Mouse (Mus musculus): Measurements from ENCODE around the gene B3galt4. TPM values are rescaled to one million over a fixed set of nuclear protein-coding genes. Genes with fewer than 3 reads are reported as not detected.
A peak's percentile ranks its signal among the peaks of the same experiment; 100 is the strongest.

The B3galt4 gene
- total RNA-seq, 2 experiments from 2014 or later, result 1.8 to 1.9 TPM

- DNase-seq, result no peak
These were observed 7.8 kb downstream of the B3galt4 start for GRCm38 (mm10) chr17:33943454-33943853.

DNA sequence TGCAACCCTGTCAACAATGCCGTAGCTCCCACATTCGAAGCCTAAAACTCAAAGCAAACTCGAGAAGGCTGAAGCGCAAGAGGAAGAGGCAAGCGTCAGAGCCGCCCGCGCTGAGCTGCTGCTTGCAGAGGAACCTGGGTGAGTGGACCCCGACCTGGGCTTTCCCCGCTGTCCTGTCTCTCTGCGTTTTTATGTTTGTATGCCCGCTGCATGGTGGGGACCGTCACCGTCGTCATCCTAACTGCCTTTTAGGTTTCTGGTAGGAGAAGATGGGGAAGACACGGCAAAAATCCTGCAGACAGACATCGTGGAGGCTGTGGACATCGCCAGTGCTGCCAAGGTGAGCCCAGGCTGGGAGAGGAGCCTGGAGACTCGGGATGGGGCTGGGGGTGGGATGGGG lies 9.9 kb downstream of the B3galt4 start:
- DNase-seq, result no peak

DNA sequence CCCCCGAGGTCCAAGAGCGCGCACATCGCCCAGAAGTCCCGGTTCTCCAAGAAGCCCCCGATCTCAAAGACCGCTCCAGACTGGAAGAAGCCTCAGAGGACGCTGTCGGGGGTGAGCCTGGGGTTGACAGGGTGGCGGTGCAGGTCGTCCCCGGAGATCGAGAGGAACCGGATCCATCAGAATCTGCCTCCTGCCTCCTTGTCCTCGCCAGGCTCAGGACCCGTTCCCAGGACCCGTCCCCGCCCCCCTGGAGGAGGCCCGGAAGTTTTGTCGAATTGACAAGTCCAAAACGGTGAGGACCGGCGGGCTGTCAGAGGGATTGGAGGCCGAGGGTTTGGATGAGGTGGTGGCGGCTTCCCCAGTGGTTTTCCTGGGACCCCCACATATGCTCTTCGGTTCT lies 10.3 kb downstream of the B3galt4 start:
- no peak for DNase-seq

- peak; percentile 73 for DNase-seq
These were observed 11.0 kb downstream of the B3galt4 start, which contains the start of the genes Pfdn6 and Wdr46 for GRCm38 (mm10) chr17:33940206-33940805. Pfdn6 (minus strand) TSS chr17:33940343. Wdr46 (plus strand) TSS chr17:33940660.

GRCm38 (mm10) chr17:33938783-33939182 lies 12.5 kb downstream of the B3galt4 start:
- DNase-seq, result no peak

DNA sequence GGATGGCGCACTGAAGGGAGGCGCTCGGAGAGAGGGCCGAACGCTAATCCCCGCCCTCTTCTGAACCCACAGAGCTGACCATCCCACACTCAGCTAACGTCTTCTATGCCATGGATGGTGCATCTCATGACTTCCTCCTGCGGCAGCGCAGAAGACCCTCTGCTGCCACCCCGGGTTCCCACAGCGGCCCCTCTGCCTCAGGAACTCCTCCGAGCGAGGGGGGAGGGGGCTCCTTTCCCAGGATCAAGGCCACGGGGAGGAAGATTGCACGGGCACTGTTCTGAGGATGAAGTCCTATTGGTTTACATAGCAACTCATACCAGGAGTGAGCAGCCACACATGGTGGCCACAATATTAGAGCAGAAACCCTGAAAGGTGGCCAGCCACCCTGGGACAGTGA lies 14.3 kb downstream of the B3galt4 start:
- DNase-seq, result no peak

- no peak for DNase-seq
These were observed 15.7 kb downstream of the B3galt4 start for GRCm38 (mm10) chr17:33935422-33936055.

DNA sequence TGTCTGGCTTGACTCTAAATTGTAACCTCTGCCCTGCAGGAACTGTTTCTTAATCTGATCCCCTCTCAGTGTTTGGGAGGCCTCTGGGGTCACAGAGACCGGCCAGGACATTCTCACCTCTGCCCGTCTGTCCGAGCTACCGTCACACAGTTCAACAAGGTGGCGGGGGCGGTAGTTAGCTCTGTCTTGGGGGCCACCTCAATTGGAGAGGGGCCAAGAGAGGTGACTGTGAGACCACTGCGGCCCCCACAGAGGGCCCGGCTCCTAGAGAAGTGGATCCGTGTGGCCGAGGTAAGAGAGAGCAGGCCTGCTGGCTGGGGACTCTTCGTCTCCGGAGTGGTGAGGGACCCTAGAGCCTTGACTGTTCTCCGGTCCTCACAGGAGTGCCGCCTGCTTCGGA lies 18.3 kb downstream of the B3galt4 start:
- no peak for DNase-seq

GRCm38 (mm10) chr17:33932448-33932847 lies 18.8 kb downstream of the B3galt4 start:
- no peak for DNase-seq

DNA sequence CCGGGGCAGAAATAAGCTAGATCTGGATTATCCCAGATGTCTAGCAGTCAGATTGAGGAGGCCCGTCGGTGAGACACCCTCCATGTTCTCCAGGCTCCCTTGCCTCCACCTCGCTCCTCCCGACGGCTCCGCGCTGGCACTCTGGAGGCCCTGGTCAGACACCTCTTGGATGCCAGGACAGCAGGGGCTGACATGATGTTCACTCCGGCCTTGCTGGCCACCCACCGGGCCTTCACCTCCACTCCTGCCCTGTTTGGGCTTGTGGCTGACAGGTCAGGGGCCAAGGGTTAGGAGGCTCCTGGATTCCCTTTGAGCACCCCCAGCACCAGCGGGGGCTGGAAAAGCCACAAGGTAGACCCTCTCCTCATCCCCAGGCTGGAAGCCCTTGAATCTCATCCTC lies 19.3 kb downstream of the B3galt4 start:
- DNase-seq, result no peak

DNA sequence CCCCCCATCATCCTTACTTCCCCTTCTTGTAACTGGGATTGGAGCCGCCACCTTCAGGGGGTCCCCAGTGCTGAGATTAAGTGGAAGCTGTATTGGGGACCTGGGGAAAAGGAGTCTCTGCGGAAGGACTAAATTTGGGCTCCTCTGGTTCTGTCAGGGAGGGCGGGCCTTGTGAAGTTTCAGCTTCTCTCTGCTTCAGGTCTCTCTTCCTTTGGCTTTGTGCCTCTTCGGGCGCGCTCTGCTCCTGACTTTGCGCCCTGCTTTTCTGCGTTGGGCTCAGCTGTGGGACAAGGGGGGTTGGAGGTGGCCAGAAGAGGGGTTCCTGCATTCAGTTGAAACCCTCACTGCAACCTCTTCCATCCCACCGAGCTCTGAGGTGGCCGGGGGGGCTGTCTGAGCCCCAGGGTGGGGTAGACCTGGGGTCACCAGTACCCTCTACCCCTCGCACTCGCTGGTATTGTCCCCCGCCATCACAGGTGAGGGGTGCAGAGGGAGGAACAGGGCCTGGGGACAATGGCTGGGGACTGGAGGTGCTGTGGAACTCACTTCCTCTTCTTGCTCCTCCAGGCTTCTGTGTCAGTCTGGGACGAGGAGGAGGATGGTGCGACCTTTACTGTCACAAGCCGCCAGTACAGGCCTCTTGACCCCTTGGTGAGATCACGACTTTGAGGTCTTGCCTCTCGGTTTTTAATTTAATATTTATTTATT lies 20.0 kb downstream of the B3galt4 start:
- DNase-seq, result no peak

DNA sequence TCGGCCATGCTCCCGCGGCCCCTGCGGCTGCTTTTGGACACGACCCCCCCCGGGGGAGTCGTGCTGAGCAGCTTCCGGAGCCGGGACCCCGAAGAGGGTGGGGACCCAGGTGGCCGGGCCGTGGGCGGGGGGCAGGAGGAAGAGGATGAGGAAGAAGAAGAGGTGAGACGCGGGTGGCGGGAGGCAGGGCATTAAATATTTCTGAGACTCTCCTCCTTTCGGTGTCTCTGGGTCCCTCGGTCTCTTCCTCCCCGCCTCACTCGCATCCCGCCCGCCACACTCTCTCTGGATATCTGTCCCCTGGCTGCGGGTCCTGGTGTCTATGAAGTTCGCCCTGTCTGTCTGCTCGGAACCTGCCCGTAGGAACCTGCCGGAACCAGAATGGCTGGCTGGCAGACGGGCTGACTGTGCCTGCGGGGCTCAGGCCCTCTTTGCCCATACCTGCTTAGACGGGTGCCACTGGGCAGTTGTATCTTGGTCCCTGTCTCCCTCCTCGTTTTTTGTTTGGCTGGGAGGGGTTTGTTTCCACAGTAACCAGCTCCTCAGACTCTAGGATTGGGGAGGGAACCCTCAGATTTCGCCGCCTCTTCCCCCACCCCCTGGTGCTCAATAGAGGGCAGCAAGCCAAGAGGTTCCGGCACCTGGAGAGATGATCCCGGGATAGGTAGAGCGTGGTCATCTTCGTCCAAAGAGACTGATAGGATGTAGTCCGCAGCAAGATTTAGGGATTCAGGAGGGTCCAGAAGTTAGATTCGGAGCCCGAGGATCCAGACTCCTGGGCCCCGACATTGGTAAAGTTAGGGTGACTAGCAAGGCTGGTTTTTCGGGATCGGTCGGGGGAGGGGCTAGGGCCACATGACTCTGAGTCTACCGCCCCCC lies 20.8 kb downstream of the B3galt4 start:
- DNase-seq, result no peak

DNA sequence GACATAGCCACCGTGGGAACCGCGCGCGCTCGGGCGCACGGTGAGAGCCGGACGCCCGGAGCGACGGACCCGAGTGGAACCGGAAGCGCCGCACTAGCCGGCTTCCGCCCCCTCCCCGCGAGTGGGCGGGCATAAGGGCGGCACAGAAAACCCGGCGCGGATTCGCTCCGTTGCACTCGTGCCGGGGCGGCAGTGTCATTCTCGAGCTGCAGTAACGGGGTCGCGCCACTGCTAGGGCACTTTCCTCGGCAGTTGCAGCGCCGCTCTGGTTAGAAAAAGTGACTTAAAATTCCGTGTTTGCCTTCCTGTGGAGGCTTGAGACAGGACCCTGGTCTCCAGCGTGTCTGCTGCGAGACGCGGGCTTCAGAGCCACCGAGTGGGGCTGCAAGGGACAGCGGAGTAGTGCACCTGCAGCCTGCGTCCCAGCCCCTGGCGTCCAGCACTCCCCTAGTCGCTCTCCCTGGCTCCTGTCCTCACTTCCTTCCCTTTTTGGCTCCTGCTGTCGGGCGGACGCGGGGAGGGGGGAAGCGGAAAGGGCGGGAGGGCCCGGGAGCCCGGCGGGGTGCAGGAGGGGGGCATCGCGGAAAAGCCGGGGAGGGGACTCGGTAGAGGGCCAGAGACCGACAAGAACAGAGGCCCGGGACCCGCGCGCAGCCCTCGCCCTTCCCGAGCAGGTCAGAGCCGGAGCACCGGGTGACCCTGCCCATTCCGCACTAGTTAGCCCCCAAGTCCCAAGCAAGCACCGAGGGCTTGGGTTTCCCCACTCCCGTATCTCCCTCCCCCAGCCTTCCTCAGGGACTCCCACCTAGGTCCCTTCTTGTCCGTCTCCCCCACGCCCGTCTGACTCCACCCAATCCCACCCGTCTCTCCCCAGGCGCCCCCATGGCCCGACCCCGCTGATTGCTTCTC lies 21.7 kb downstream of the B3galt4 start, which contains the start of gene Rgl2:
Rgl2 (plus strand) TSS at position 173 of the 909 bp plus-strand sequence.
- DNase-seq, result peak; percentile 91

GRCm38 (mm10) chr17:33928251-33928947 lies 22.9 kb downstream of the B3galt4 start:
- DNase-seq, result no peak

GRCm38 (mm10) chr17:33926207-33926932 lies 24.9 kb downstream of the B3galt4 start:
- DNase-seq, result no peak

DNA sequence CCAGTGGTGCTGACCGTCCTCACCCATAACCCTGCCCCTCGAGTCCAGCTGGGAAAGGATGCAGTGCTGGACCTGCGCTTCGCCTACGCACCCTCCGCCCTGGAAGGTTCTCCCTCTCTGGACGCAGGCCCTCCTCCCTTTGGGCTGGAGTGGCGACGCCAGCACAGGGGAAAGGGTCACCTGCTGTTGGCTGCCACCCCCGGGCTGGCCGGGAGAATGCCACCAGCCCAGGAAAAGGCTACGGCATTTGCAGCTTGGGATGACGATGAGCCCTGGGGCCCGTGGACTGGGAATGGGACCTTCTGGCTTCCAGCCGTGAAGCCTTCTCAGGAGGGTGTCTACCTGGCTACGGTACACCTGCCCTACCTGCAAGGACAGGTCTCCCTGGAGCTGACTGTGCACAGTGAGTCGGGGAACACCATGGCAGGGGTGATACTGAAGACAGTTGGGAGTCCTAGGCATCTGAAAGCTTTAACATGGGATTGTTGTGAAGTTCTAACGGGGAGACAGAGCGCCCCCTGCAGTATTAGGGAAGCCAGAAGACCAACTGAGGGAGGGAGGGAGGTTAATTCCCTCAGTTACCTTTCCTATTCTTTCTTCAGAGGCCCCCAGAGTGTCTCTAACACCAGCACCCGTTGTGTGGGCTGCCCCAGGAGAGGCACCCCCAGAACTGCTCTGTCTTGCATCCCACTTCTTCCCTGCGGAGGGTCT lies 25.7 kb downstream of the B3galt4 start:
- no peak for DNase-seq

- DNase-seq, result no peak
These were observed 26.6 kb downstream of the B3galt4 start for GRCm38 (mm10) chr17:33924577-33925283.

- no peak for DNase-seq
These were observed 29.9 kb downstream of the B3galt4 start for GRCm38 (mm10) chr17:33921361-33921760.
